Mouse (Mus musculus) limb, embryonic 12.5 days (tissue): ENCODE measurements around the gene As3mt. TPM values are rescaled to one million over a fixed set of nuclear protein-coding genes. Genes with fewer than 3 reads are reported as not detected.

Experiments
- ATAC-seq: fragments of 200-750 bp; cut with Nextera tagmentation; 2 replicates; pipeline ENCODE4 v1.8.0; 2017; ENCODE audit warnings: low read depth, moderate TSS enrichment; ENCODE audit not compliant: insufficient number of reproducible peaks, insufficient read depth, low FRiP score, low TSS enrichment
- H3K27ac ChIP-seq: fragments of 300-500 bp; sonication (generic); 2 replicates; pipeline ENCODE4 v1.5.1; 2016; ENCODE audit warnings: mild to moderate bottlenecking, moderate library complexity
- H3K27me3 ChIP-seq: fragments of 300-500 bp; sonication (generic); 2 replicates; pipeline ENCODE4 v1.6.1; 2016; ENCODE audit warnings: mild to moderate bottlenecking, moderate library complexity
- H3K36me3 ChIP-seq: fragments of 300-500 bp; sonication (generic); 2 replicates; pipeline ENCODE4 v1.6.1; 2016; ENCODE audit warnings: mild to moderate bottlenecking, moderate library complexity
- H3K4me1 ChIP-seq: fragments of 300-500 bp; sonication (generic); replicated peaks from 2 replicates; pipeline ENCODE4 v1.6.1; 2016
- H3K4me2 ChIP-seq: fragments of 300-500 bp; sonication (generic); 2 replicates; pipeline ENCODE4 v1.6.1; 2016; ENCODE audit warnings: mild to moderate bottlenecking, moderate library complexity
- H3K4me3 ChIP-seq: fragments of 300-500 bp; sonication (generic); replicated peaks from 2 replicates; pipeline ENCODE4 v1.5.1; 2016; ENCODE audit warnings: mild to moderate bottlenecking
- H3K9ac ChIP-seq: fragments of 300-500 bp; sonication (generic); replicated peaks from 2 replicates; pipeline ENCODE4 v1.6.1; 2016; ENCODE audit warnings: mild to moderate bottlenecking, moderate library complexity
- H3K9me3 ChIP-seq: fragments of 300-500 bp; sonication (generic); 2 replicates; pipeline ENCODE4 v1.6.1; 2016; ENCODE audit warnings: mild to moderate bottlenecking, moderate library complexity
- WGBS: fragments of 180-500 bp; shearing (Covaris S2); methylation state at CpG from one replicate; pipeline ENCODE4 v1.1.7; 2016; 5-methylcytosine and 5-hydroxymethylcytosine counted together
- polyA plus RNA-seq: library from polyadenylated mRNA; unstranded; fragments of >200 nt; fragmentation: Nextera tagmentation; extraction: Ambion mirVana; gene quantifications from 2 replicates; pipeline ENCODE4 v1.2.1, GENCODE M21; 2016

As3mt gene
- polyA plus RNA-seq: 34.6 and 37.5 TPM in 2 replicates

GRCm38 (mm10) chr19:46707296-46708151 lies at the start of gene As3mt:
Gene As3mt (plus strand): TSS chr19:46707458.
- Histone ChIP-seq H3K36me3 (peaks cover 19% of the 10 kb centered on the region), H3K9ac (peak within 1 kb of the TSS; percentile 53), H3K4me3 (peak within 1 kb of the TSS; percentile 49), H3K27me3 (peaks cover 18% of the 10 kb centered on the region; the same call in 1 of the 2 replicates), H3K27ac (0 out of 2 replicates have a peak within 1 kb of the TSS, but pooled peaks have one; percentile 17), H3K4me2 (peak within 1 kb of the TSS; percentile 73), H3K4me1 (peaks cover 8% of the 10 kb centered on the region; the same call in 1 of the 2 replicates), H3K9me3 (no peaks in the 10 kb centered on the region)
- peak; percentile 63; the same call in 1 of the 2 replicates for ATAC-seq
- WGBS: 10% methylated on average over 31 of the region's 31 CpGs

- no peak for ATAC-seq
- 98% methylated on average over 7 of the region's 7 CpGs for WGBS
- Histone ChIP-seq H3K36me3 (peaks cover 44% of the 10 kb centered on the region), H3K4me3 (no peak overlapping the region), H3K27ac (no peak overlapping the region), H3K4me1 (peaks cover 4% of the 10 kb centered on the region), H3K4me2 (no peak overlapping the region), H3K9me3 (no peaks in the 10 kb centered on the region), H3K9ac (no peak overlapping the region), H3K27me3 (no peaks in the 10 kb centered on the region)
Measured at GRCm38 (mm10) chr19:46658348-46658747, 48.9 kb upstream of the As3mt start.

- Histone ChIP-seq H3K9ac (no peak overlapping the region), H3K36me3 (peaks cover 39% of the 10 kb centered on the region), H3K4me2 (no peak overlapping the region), H3K4me3 (no peak overlapping the region), H3K27ac (no peak overlapping the region), H3K27me3 (no peaks in the 10 kb centered on the region), H3K9me3 (no peaks in the 10 kb centered on the region), H3K4me1 (peaks cover 4% of the 10 kb centered on the region)
- no peak for ATAC-seq
- WGBS: 88% methylated on average over 9 of the region's 9 CpGs
Measured at GRCm38 (mm10) chr19:46658851-46659250, 48.4 kb upstream of the As3mt start.

- Histone ChIP-seq H3K9me3 (no peaks in the 10 kb centered on the region), H3K4me3 (no peak overlapping the region), H3K4me2 (no peak overlapping the region), H3K4me1 (peaks cover 4% of the 10 kb centered on the region), H3K27ac (no peak overlapping the region), H3K9ac (no peak overlapping the region), H3K27me3 (no peaks in the 10 kb centered on the region), H3K36me3 (peaks cover 12% of the 10 kb centered on the region)
- ATAC-seq: no peak
- WGBS: 55% methylated on average over 4 of the region's 4 CpGs
Measured at GRCm38 (mm10) chr19:46661511-46661910, 45.7 kb upstream of the As3mt start.

GRCm38 (mm10) chr19:46662214-46662613 lies 45.0 kb upstream of the As3mt start:
- Histone ChIP-seq H3K4me3 (no peak overlapping the region), H3K9ac (no peak overlapping the region), H3K4me1 (peaks cover 4% of the 10 kb centered on the region), H3K36me3 (peaks cover 5% of the 10 kb centered on the region), H3K27me3 (no peaks in the 10 kb centered on the region; the same call in 1 of the 2 replicates), H3K4me2 (no peak overlapping the region), H3K27ac (no peak overlapping the region), H3K9me3 (no peaks in the 10 kb centered on the region)
- no peak for ATAC-seq
- 87% methylated on average over 8 of the region's 8 CpGs for WGBS

- Histone ChIP-seq H3K4me3 (no peak overlapping the region), H3K4me1 (peaks cover 4% of the 10 kb centered on the region), H3K9ac (no peak overlapping the region), H3K4me2 (no peak overlapping the region), H3K27me3 (no peaks in the 10 kb centered on the region; the same call in 1 of the 2 replicates), H3K27ac (no peak overlapping the region), H3K9me3 (no peaks in the 10 kb centered on the region), H3K36me3 (0 out of 2 replicates have a peak, but pooled peaks cover 3% of the 10 kb centered on the region)
- WGBS: 81% methylated on average over 6 of the region's 6 CpGs
- ATAC-seq: no peak
Measured at GRCm38 (mm10) chr19:46662784-46663183, 44.5 kb upstream of the As3mt start.

- no peaks in the 10 kb centered on the region for H3K9me3 ChIP-seq
Measured at GRCm38 (mm10) chr19:46665474-46665873, 41.8 kb upstream of the As3mt start.

GRCm38 (mm10) chr19:46667300-46667699 lies 40.0 kb upstream of the As3mt start:
- WGBS: 44% methylated on average over 11 of the region's 11 CpGs
- H3K9me3 ChIP-seq: no peaks in the 10 kb centered on the region
- ATAC-seq: no peak

More at GRCm38 (mm10) chr19:46665474-46665873, 41.8 kb upstream of the As3mt start:
- ATAC-seq: no peak
- H3K27ac ChIP-seq: no peak overlapping the region
- H3K4me3 ChIP-seq: no peak overlapping the region
- no peak overlapping the region for H3K9ac ChIP-seq
- H3K27me3 ChIP-seq: no peaks in the 10 kb centered on the region; the same call in 1 of the 2 replicates
- H3K4me1 ChIP-seq: peaks cover 4% of the 10 kb centered on the region
- no peaks in the 10 kb centered on the region for H3K36me3 ChIP-seq
- no peak overlapping the region for H3K4me2 ChIP-seq
- 66% methylated on average over 7 of the region's 7 CpGs for WGBS

GRCm38 (mm10) chr19:46668263-46668662 lies 39.0 kb upstream of the As3mt start:
- Histone ChIP-seq H3K27ac (no peak overlapping the region), H3K27me3 (peaks cover 16% of the 10 kb centered on the region), H3K4me3 (no peak overlapping the region), H3K9ac (no peak overlapping the region), H3K4me1 (no peaks in the 10 kb centered on the region), H3K4me2 (no peak overlapping the region), H3K36me3 (no peaks in the 10 kb centered on the region), H3K9me3 (no peaks in the 10 kb centered on the region)
- WGBS: 85% methylated on average over 10 of the region's 10 CpGs
- no peak for ATAC-seq

More at GRCm38 (mm10) chr19:46667300-46667699, 40.0 kb upstream of the As3mt start:
- Histone ChIP-seq H3K9ac (no peak overlapping the region), H3K27me3 (peaks cover 9% of the 10 kb centered on the region; the same call in 1 of the 2 replicates), H3K4me2 (no peak overlapping the region), H3K36me3 (no peaks in the 10 kb centered on the region), H3K4me1 (no peaks in the 10 kb centered on the region), H3K4me3 (no peak overlapping the region), H3K27ac (no peak overlapping the region)

- Histone ChIP-seq H3K27me3 (peaks cover 16% of the 10 kb centered on the region), H3K4me1 (no peaks in the 10 kb centered on the region), H3K4me2 (no peak overlapping the region), H3K9ac (no peak overlapping the region), H3K4me3 (no peak overlapping the region), H3K9me3 (no peaks in the 10 kb centered on the region), H3K27ac (no peak overlapping the region), H3K36me3 (no peaks in the 10 kb centered on the region)
- ATAC-seq: no peak
- 85% methylated on average over 5 of the region's 5 CpGs for WGBS
Measured at GRCm38 (mm10) chr19:46669802-46670201, 37.5 kb upstream of the As3mt start.

- H3K9me3 ChIP-seq: no peaks in the 10 kb centered on the region
- H3K27ac ChIP-seq: no peak overlapping the region
- H3K27me3 ChIP-seq: peaks cover 16% of the 10 kb centered on the region
- no peak for ATAC-seq
- no peak overlapping the region for H3K4me2 ChIP-seq
- no peak overlapping the region for H3K4me3 ChIP-seq
- H3K4me1 ChIP-seq: no peaks in the 10 kb centered on the region
- H3K36me3 ChIP-seq: no peaks in the 10 kb centered on the region
- 23% methylated on average over 13 of the region's 13 CpGs for WGBS
- no peak overlapping the region for H3K9ac ChIP-seq
Measured at GRCm38 (mm10) chr19:46670691-46671090, 36.6 kb upstream of the As3mt start.
